Mouse (Mus musculus) gastrocnemius, postnatal 10 days (tissue): Measurements from ENCODE around the gene Camk1d. TPM values are rescaled to one million over a fixed set of nuclear protein-coding genes. Genes with fewer than 3 reads are reported as not detected.
"Not testable (repeated sequence)": the region's sequence is repeated elsewhere in the genome, so short reads cannot be mapped to it uniquely, and the experiment has no call there.

Experiments
- DNase-seq: peaks from one replicate; pipeline ENCODE4 v3.0.0; 2021; ENCODE audit warnings: mixed read lengths
- total RNA-seq, 2 experiments: library from RNA; stranded (reverse); gene quantifications; 2 replicates each; pipeline ENCODE4 v1.2.3; 2021

The Camk1d gene
- total RNA-seq, 2 experiments from 2014 or later: 2.4 to 5.0 TPM

DNA sequence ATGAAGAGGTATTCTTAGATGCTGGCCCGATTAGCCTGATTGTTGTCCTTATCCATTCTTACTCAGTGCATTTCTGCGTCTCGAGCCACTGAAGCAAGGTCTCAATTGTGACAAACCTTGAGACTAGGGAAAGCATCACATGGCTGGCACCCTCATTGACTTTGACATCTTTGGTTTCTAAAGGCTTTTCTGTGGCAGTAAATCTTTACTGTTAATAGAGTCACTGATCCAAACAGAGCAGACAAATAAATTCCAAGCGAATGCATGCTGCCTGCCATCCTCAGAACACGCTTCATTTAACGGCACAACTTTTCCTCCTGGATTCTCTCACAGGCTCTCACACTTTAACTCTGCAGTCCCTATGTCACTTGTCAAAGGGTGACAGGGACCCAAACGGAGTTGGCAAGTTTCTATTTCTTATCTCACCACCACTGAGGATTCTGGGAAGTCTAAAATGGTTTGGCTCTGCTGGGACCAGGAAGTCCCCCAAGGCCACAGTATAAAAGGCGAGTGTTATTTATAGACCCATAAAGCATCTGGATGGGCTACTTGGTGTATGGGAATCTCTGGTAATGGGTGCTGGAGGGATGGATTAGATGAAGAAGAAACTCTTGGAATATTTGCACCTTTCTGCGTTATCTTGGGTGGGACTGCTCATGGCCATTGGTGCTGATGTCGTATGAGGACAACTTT lies 141.9 kb downstream of the Camk1d start:
- DNase-seq: no peak

DNA sequence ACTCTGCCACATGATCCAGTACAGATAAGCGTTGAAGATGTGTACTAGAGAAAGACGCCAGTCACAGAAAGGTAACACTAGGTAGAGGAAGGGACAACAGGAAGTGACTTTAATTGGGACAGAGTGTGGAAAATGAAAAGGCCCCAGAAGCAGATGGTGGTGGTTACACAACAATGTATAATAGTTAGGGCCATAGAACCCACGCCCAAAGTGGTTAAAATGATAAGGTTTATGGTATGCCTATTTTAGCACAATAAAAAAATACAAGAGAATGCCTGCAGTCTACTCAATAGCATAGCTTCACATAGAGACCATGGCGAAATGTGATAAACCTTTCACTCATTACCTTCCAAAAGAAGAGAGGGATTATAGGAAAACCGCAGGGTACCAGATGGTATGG lies 147.7 kb downstream of the Camk1d start:
- DNase-seq: no peak

DNA sequence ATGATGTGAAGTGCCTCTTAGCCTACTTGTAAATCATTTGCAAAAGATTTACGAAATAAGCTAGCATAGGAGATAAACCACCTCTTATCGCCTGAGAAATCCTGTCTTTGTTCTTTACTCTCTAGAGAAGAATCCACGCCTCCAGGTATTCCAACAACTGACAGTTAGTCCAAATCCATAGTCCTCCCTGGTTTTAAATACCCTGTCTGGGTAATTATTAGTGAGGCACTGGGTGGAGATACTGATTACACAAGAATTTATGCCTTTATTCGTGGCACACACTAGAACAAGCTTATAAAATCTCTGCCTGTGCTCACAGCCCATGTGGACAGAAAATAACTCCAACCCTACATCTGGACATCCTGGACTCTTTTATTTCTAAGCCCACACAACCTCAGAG lies 150.6 kb downstream of the Camk1d start:
- no peak for DNase-seq

DNA sequence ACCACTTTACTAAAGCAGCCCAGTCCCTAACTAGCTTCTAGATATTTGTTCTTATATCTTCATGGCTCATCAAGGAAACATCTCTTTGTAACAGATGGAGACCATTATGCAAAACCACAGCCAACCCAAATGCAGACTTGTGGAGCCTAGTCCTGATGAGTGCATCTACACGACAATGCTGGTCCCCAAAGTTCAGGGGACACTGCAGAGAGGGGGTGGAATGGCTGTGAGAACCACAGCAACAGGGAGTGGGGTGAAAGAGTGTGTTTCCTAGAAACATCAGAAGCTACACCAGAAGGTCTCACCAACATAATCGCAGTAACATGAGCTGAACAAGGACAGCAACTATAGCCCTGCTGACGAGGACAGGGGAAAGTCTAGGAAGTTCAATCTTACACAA lies 152.9 kb downstream of the Camk1d start:
- DNase-seq: no peak

DNA sequence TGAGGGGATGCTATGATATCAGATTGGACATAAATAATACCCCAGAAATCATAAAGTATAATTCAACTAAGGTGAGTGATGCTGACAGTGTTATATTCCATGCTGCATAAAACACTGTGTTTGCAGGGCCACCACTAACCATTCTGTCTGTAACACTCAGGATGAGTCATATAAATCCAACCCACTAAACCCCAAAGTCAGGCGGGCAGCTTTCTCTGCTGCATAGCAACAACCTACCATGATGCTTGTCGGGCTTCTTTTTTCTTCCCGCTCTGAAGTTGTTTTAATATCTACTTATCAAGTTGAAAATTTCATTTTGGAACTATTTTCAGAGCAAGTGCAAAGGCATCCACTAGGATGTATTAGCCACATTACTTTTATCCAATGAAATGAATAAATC lies 161.1 kb downstream of the Camk1d start:
- DNase-seq: no peak

DNA sequence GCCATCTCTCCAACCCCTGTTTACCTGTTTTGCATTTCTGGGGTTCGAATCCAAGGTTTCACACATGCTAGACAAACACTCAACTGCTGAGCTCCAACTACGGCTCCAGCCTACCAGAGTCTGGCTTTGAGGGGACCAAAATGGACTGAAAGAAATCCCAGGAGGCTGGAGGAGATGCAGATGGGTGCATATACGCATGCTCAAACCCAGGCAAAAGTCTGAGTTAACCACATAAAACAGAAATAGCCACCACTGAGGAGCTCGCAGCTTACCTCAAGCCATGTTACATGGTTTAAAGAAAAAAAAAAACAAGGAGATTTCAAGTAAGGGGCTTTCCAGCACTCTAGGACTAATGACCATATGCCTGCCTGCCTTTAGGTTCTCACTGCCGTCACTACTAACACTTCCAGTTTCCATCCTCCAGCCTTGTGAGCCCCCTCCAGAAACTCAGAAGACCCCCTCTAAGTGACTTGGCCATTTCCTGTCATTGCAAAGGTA lies 162.5 kb downstream of the Camk1d start:
- DNase-seq: no peak

DNA sequence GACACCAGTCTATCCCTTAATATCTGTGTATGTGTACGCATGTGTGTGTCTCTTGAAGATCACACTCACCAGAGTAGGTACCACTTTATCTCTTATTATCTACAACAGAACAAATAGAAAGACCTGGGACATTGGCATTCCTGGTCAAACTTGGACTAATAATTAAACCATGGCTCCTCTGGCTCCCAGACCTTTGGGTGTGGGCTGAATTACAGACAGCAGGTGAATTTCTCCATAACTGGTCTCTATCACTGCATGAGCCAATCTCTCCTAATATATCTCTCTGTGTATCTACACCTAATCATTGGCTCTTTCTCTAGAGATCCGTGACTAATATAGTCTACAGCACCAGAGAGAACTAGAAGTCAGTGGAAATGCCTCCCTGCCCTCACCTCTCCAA lies 165.0 kb downstream of the Camk1d start:
- no peak for DNase-seq

DNA sequence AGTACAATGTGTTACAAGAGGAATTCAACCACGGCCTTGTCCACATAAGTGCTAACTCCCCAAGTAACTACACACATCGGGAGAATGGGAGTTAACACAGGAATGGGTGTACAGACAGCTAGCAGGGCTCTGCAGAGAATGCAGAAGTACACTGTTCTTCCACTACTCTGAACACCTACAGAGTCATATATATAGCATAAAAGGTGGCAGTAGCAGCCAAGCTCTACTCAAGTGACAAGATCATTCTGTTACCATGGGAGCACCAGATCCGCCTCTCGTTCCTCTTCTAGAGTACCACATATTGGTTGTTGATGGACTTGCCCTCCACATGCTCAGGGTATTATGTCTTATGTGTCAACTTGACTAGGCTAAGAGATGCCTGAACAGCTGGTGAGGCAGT lies 165.4 kb downstream of the Camk1d start:
- no peak for DNase-seq

DNA sequence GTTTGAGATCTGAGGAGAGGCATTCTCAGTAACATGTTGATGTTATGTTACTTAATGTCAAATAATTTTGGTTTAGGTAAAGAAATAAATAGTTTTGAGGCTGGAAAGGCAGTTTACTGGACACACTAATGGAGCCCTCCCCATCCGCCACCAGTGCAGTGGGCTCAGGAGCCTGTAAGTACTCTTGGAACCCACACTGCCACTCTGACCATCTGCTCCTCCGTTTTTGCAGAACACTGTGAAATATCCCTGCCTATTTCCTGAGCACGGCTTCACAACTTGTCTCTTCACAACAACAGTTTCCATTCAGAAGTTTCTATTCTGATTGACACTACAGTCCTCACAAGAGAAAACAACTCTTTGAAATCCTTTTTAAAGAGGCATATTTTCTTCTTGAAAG lies 173.4 kb downstream of the Camk1d start:
- no peak for DNase-seq

DNA sequence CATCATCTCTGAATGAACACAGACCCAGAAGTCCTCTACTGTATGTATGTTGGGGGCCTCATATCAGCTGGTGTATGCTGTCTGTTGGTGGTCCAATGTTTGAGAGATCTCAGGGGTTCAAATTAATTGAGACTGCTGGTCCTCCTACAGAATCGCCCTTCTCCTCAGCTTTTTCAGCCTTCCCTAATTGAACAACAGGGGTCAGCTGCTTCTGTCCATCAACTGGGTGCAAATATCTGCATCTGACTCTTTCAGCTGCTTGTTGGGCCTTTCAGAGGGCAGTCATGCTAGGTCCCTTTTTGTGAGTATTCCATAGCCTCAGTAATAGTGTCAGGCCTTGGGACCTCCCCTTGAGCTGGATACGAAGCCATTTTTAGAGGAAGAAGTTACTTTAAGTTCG lies 174.4 kb downstream of the Camk1d start:
- DNase-seq: not testable (repeated sequence)

DNA sequence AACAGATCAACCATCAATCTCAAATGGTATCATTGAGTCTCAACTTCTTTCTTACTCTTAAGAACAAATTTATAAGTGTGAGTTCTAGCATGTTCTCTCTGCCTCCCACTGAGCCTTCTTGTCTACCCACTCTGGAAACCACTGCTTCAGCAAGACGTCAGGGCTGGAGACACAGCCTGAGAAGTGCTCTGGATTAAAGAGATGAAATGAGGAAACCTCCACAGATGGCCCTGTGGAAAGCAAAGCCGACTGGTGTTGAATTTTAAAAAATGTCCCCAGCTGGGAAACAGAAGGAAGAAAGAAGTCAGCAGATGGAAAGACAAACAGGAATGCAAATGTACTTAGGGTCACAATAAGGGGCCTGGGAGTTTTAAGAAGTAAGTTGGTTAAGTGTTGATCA lies 180.4 kb downstream of the Camk1d start:
- no peak for DNase-seq

DNA sequence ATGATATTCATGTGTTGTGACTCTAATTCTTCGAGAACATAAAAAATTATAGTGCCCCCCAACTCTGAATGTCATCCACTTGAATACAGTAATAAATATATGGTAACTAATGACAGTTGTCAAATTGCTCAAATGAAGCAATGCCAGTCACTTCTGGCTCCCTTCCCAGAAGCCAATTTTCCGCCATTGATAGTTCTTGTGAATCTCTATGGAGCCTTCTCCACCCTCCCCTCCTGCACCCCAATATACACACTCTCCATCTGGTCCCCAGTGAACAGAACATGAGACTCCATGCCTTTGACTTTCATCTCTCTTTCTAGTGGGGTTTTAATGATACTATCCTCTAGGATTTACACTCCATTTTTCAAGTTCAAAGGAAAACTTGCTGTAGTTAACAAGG lies 184.3 kb downstream of the Camk1d start:
- no peak for DNase-seq

DNA sequence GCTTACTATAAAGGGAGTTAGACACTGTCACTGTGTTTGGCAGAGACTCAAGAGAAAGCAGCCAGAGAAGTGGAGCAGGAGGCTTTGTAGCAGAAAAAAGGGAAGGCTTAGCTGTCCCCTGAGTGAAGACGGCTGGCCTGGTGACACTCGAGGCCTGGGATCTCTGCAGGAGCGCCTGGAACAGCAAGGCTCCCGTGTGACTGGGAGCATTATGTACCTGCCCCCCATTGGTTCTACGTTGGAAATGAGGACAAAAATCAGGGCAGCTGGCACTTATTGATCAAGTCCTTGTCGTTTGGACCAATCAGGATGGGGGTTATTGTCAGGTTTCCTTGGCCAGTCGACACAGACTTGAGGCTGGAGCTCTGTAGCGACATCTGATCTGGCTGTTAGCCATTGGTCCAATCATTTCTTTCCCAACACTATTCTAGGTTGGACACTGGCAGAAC lies 195.1 kb downstream of the Camk1d start:
- no peak for DNase-seq

DNA sequence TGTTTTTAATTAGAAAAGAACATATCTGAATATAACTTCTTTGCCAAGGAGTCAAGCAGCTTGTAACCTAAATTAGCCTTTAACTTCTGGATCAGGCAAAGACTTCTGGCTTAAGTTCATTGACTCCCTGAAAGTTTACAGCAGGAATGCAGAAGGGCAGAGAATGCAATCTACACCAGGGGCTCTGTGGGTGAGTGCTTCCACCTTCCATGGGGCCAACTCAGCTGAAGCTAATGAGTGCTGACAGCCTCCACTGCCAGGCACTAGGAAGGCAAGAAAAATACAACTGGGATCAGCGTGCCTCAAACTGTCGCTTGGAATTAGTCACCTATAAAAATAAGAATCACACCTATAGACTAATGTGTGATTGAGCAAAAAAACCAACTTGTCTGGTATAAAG lies 199.2 kb downstream of the Camk1d start:
- no peak for DNase-seq

DNA sequence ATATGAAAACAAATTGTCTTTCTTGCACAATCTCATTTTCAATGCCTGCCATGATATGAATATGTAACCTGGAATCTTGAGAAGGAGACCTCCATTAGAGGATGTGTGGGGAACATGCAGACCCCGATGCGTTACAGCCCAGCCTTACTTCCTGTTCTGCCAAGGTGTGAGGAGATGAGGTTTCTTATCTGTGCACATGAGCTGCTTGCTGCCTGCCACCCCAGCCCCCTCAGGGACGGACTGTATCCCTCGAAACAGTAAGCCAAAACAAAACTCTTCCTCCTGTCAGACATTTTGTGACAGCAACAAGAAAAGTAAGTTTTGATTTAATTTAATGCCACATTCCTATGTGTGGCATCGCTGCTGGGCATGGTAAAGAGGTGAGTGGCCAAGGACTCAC lies 200.2 kb downstream of the Camk1d start:
- DNase-seq: no peak

DNA sequence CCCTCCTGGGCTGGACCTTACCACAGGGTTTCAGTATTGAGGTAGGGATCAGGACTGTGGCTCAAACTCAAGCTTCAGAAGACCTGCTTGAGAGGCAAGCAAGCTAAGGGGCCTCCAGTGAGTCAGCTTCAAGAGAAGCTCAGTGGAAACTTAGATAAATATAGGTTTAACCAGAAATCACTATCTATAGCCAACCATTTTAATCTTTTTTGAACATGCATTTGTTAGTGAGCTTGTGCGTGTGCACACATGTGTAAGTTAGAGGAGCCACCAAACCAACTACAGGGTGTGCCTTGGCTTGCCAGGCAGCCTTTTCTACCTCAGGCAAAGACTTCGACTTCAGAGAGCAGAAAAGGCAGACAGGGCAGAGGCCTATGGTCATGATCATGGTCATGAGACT lies 200.7 kb downstream of the Camk1d start:
- DNase-seq: no peak

DNA sequence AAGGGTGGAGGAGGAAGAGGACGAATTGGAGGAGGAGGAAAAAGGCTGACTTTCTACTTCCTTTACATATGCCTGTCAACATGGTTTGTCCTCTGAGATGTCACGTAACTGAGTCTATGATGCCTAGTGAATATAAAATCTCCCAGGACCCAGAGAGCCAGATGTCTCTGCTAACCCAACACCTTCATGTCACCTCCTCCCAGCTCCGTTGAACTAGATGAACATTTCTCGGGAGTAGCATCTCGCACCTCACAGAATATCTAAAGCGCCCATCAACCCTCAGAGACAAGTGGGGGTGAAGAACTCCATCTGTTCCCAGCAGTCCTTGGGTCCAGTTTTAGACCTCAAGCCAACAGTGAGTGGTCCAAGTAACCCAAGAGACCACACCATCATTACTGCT lies 204.3 kb downstream of the Camk1d start:
- no peak for DNase-seq

DNA sequence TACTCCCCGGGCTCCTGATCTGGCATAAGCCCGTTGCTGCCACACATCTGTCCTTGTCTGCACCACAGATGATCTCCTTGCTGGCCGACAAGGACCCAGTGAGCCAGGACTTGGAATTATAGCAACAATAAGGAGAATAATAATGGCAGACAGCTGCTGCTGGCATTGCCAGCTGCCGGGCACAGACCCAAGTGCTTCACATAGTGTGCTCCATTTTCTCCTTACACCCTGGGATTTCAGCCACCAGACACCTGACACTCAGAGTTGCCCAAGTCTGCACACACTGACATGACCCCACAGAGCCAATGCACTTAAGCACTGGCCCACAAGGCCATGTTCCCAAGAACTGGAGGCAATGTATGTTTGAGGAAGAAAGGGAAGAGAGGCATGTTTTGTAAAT lies 214.7 kb downstream of the Camk1d start:
- peak; percentile 11 for DNase-seq

DNA sequence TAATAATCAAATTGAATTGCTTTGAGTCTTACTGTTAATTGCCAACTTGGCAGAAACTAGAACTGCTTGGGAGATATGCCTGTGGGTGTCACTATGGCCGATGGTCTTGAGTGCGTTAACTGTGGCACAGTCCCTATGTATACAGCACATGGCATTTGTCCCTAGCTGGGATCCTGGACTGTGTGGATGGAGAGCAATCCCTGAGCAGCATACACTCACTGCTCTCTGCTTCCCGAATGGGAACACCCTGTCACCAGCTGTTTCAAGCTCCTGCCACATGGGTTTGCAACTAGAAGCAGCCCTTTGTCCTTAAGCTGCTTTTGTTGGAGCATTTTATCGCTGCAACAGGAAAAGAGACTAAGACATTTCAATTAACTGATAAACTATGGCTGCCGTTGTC lies 224.4 kb downstream of the Camk1d start:
- no peak for DNase-seq

DNA sequence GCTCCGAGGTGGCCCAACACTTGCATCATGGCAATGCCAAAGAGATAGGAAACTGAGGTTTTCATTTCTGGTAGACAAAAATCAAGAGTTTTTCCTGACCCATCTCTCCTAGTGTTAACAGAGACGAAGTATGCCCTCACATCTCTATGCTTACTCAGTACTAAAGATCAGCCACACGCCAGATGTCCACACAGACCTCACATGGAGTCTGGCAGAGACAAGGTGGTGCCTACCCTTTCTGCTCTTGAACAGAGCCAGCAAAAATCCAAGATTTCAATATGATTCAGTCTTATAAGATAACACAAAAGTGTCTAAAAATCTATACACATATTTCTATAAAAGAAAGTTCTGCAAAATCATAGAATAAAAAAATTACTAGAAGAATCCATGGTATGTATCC lies 227.0 kb downstream of the Camk1d start:
- no peak for DNase-seq

DNA sequence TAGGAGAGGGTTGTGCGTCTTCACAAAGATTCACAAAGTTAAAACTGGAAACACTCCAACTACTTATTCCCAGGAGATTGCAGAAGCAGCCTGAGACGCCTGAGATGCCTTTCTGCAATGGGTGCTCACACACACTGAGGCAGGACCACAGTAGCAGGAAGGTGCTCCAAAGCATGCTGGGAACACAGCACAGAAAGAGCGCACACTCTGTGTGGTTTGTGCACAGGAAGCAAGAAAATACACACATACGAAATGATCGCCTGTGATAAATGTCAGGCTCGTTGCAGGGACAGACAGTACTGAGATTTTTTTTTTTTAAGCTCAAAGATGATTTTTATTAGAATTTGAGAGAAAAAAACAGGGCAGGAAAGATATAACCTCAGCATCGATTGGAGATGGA lies 227.7 kb downstream of the Camk1d start:
- DNase-seq: no peak

DNA sequence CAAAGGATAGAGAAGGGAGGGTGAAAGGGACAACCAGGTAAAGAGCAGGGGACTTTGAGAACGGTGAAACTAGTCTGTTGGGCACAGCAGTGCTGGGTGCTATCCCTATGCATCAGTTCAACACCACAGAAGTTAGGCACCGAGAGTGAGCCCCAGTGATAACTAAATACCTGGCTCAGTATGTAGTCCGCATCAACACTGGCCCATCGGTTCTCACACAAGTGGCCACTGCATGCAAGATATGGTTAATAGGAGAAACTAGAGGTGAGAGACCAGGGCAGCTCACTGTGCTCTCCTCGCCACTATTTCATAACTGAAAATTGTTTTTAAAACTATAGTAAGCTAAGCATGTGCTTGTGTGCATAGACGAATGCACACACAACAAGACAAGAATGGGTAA lies 228.5 kb downstream of the Camk1d start:
- no peak for DNase-seq

DNA sequence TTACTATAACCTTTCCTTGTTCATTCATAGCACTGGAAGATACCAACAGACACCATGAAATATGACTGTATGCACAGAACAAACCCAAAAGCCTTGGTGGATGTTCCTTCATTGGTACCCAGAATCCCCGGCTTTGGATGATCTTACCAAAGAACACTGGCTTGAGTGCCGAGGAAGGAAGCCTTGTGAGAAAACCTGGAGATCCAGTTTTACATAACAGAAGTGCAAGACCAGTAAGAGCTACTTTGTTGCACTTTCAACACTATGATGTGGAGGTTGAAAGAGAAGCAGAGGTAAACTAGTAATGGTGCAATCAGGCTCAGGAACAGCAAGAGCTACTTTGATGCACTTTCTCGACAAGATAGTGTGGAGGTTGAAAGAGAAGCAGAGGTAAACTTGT lies 234.4 kb downstream of the Camk1d start:
- no peak for DNase-seq

DNA sequence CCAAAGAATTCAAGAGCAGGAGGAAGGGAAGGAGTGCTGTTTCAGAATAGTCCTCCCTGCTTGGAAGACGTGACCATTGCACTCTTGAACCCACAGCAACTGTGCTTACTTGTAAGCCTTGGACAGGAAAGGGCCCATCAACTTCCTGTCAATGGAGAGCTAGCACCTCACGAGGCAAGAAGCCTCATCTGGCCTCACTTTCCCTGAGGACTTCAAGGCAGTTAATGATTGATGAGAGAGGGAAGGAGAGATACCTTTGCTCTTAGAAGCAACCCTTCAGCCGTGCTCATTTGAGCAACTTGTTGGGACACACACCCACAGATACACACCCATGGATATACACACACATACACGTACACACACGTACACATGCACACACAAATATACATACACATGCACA lies 235.6 kb downstream of the Camk1d start:
- DNase-seq: no peak

DNA sequence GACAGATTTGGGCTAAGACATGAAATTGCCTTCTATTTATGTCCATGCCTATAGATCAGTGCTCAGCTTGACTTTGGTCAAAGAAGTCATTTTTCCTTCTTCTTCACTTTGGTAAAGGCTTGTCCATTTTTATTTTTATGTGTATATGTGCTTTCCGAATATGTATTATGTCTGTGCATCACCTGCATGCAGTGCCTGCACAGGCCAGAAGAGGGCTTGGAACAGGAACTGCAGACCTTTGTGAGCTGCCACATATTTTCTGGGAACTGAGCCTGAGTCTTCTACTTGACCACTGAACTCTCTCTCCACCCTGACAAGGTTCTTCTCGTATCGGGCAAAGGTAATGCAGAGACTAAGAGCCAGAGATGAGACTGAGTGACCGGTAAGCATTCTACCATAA lies 236.1 kb downstream of the Camk1d start:
- DNase-seq: no peak
